Mouse (Mus musculus) stomach, postnatal 0 days (tissue): ENCODE measurements around the gene Acot2. TPM values are rescaled to one million over a fixed set of nuclear protein-coding genes. Genes with fewer than 3 reads are reported as not detected.
A peak's percentile ranks its signal among the peaks of the same experiment; 100 is the strongest.
"Not testable (repeated sequence)": the region's sequence is repeated elsewhere in the genome, so short reads cannot be mapped to it uniquely, and the experiment has no call there.

Source experiments
- ATAC-seq: fragments of 200-750 bp; cut with Nextera tagmentation; 2 replicates; pipeline ENCODE4 v1.8.0; 2017; ENCODE audit not compliant: low FRiP score, low TSS enrichment
- DNase-seq: peaks from one replicate; pipeline ENCODE4 v3.0.0-alpha.2; 2016; ENCODE audit warnings: low spot score
- H3K27ac ChIP-seq: fragments of 300-500 bp; sonication (generic); replicated peaks from 2 replicates; pipeline ENCODE4 v1.5.1; 2014; ENCODE audit warnings: mild to moderate bottlenecking, control low read depth
- H3K27me3 ChIP-seq: fragments of 300-500 bp; sonication (generic); 2 replicates; pipeline ENCODE4 v1.6.1; 2014; ENCODE audit warnings: low read length; ENCODE audit not compliant: control insufficient read depth, insufficient read depth
- H3K36me3 ChIP-seq: fragments of 300-500 bp; sonication (generic); 2 replicates; pipeline ENCODE4 v1.6.1; 2014; ENCODE audit warnings: low read length, mixed read lengths; ENCODE audit not compliant: control insufficient read depth, insufficient read depth
- H3K4me1 ChIP-seq: fragments of 300-500 bp; sonication (generic); replicated peaks from 2 replicates; pipeline ENCODE4 v1.6.1; 2014; ENCODE audit warnings: antibody characterized with exemption; ENCODE audit not compliant: control insufficient read depth, insufficient read depth
- H3K4me2 ChIP-seq: fragments of 300-500 bp; sonication (generic); replicated peaks from 2 replicates; pipeline ENCODE4 v1.6.1; 2014; ENCODE audit warnings: low read depth, mild to moderate bottlenecking, control low read depth, moderate library complexity
- H3K4me3 ChIP-seq: fragments of 300-500 bp; sonication (generic); 2 replicates; pipeline ENCODE4 v1.5.1; 2014; ENCODE audit warnings: low read depth, low read length, control low read depth
- H3K9ac ChIP-seq: fragments of 300-500 bp; sonication (generic); 2 replicates; pipeline ENCODE4 v1.6.1; 2014; ENCODE audit warnings: mild to moderate bottlenecking, low read length, control low read depth, mixed read lengths
- H3K9me3 ChIP-seq: fragments of 300-500 bp; sonication (generic); 2 replicates; pipeline ENCODE4 v1.6.1; 2016; ENCODE audit warnings: low read length; ENCODE audit not compliant: control insufficient read depth
- CTCF ChIP-seq: IDR thresholded peaks from 2 replicates; pipeline ENCODE4 v1.5.1; 2016; ENCODE audit warnings: antibody characterized with exemption, low read depth, mild to moderate bottlenecking, moderate library complexity
- EP300 ChIP-seq: optimal IDR thresholded peaks from 2 replicates; pipeline ENCODE3; 2016; ENCODE audit warnings: antibody characterized with exemption
- WGBS: fragments of 180-500 bp; shearing (Covaris S2); extraction: QIAGEN DNeasy Blood & Tissue Kit; methylation state at CpG from one replicate; pipeline ENCODE4 v1.1.7; 2014; 5-methylcytosine and 5-hydroxymethylcytosine counted together
- polyA plus RNA-seq: library from polyadenylated mRNA; unstranded; fragments of >200 nt; fragmentation: Nextera tagmentation; extraction: Ambion mirVana; gene quantifications from 2 replicates; pipeline ENCODE4 v1.2.1, GENCODE M21; 2015

Acot2 gene
- polyA plus RNA-seq, 1 experiment from 2014 or later = 45.6 TPM

DNA sequence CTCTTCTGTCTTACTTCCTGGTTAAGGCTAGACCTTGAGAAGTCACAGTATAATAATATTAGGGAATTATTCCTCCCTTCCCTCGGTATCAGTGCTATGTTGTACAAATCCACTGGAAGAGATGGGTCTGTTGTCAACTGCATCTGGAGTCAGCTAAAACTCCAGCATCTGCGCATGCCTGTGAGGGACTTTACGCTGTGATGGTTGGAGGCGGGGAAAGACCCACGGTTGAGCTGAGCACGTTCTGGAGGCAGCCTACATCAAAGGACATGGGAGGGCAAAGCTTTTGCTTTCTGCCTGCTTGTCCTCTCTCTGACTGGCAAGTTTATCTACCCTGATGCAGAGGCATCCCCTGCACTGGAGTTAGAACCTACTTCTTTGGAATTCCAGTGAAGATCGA lies 38.2 kb downstream of the Acot2 start:
- Histone ChIP-seq H3K36me3 (no peaks in the 10 kb centered on the region), H3K9me3 (no peaks in the 10 kb centered on the region), H3K4me1 (no peaks in the 10 kb centered on the region), H3K9ac (no peak overlapping the region), H3K4me3 (no peak overlapping the region), H3K27me3 (no peaks in the 10 kb centered on the region), H3K27ac (no peak overlapping the region), H3K4me2 (no peak overlapping the region)
- 83% methylated on average over 7 of the region's 7 CpGs for WGBS
- ATAC-seq (no peak), DNase-seq (no peak)
- TF ChIP-seq EP300 = no peak
- no peak for TF ChIP-seq CTCF

DNA sequence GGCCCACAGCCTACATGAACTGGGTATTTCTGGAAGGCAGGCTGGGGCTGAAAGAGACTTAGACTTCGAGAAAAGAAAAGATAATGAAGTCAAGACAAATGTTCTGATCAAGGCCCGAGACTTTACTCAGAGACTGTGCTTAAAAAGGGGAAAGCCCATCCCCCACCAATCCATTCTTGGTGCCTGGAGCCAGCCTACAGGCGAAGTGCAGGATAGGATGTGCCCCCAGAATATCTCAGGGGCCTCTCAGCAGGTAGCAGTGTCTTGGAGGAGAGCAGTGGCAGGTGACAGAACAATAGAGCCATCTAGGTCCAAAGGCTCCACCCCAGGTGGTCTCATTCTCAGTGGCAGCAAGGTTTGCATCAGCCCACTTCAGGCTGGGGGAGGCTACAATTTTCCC lies 40.7 kb downstream of the Acot2 start:
- not testable (repeated sequence) for H3K4me3 ChIP-seq, H3K27me3 ChIP-seq, H3K4me1 ChIP-seq, ATAC-seq, H3K4me2 ChIP-seq, H3K9me3 ChIP-seq, H3K9ac ChIP-seq, H3K36me3 ChIP-seq, H3K27ac ChIP-seq, DNase-seq
- 62% methylated on average over 3 of the region's 3 CpGs for whole genome bisulfite sequencing

DNA sequence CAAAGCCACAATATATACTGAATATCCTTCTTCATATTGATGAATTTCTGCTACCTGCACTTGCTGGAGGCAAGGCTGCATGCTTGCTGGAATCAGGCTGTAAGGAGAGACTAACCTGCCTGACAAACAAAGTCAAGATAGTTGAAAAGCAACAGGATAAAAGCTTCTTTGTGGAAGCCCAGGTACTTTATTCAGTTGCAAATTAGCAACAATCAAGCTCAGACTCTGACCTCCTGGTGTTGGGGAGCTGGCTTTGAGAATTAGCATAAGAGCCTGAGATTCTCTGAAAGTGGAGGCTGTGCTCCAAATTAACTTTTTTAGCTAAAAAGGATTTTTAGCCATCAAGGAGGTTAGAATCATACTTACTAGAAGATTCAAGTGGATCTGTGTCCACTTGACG lies 41.4 kb downstream of the Acot2 start:
- not testable (repeated sequence) for ATAC-seq

DNA sequence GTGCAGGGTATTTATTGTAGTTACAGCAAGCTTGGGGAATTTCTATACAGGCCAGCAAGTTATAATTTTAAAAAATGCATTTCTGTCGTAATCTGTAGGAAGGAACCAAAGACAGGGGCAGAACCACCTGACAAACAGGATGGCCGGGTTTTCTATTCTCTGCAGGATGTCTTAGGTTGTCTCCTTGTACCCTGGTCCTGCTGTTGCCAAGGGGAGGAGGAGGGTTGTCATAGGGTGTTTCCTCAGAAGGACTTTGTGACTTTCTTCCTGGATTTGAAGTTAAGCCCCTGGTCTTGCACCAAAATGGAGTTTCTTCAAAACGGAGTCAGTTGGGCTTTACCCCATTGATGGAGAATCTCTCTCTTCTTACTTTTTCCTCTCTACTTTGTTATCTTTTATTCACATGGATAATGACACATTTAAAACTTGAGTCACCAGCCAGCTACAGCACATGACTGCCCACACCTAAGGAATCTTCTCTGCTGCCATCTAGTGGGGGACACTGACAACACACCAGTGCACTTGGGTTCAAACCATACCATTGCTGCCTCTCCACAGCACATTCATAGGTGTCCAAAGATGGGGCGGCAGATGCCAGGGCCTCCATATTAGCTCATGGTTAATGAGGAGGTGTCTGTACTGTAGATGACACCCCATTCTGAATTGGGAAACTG lies 43.1 kb downstream of the Acot2 start:
- no peak overlapping the region for H3K4me3 ChIP-seq
- H3K27ac ChIP-seq = no peak overlapping the region
- no peaks in the 10 kb centered on the region for H3K9me3 ChIP-seq
- H3K4me2 ChIP-seq = no peak overlapping the region
- TF ChIP-seq EP300 (no peak), CTCF (peak; percentile 91)
- ATAC-seq = peak; percentile 90
- no peaks in the 10 kb centered on the region for H3K36me3 ChIP-seq
- H3K4me1 ChIP-seq = no peaks in the 10 kb centered on the region
- WGBS = 51% methylated on average over 4 of the region's 4 CpGs
- peak; percentile 80 for DNase-seq
- no peaks in the 10 kb centered on the region for H3K27me3 ChIP-seq
- H3K9ac ChIP-seq = no peak overlapping the region

More for the DNA sequence above, 41.4 kb downstream of the Acot2 start:
- not testable (repeated sequence) for H3K4me1 ChIP-seq, H3K9me3 ChIP-seq, H3K9ac ChIP-seq, DNase-seq, H3K36me3 ChIP-seq, H3K27ac ChIP-seq, H3K27me3 ChIP-seq, H3K4me2 ChIP-seq, H3K4me3 ChIP-seq
- 93% methylated on average over 1 of the region's 1 CpGs for WGBS

DNA sequence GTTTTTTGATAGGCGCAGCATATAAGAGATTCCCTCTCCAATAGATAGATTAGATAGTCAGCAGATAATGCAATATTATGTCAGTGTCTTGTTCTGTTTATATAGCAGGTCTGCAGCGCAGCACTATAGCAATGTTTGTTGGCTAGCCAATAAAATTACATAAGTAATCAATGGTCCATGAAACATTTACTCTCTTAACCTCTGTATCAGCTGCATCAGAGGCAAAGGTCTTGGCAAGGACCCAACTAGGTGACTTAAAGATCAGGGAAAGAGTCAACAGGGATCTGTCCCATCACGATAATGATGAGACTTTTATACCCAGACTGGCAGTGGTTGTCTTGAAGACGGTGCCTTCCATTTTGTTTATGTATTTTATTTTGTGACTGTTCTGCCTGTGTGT lies 45.2 kb downstream of the Acot2 start:
- 77% methylated on average over 4 of the region's 4 CpGs for WGBS
- Histone ChIP-seq H3K27ac (no peak overlapping the region), H3K9me3 (no peaks in the 10 kb centered on the region), H3K4me3 (no peak overlapping the region), H3K4me1 (no peaks in the 10 kb centered on the region), H3K27me3 (no peaks in the 10 kb centered on the region), H3K4me2 (no peak overlapping the region), H3K9ac (no peak overlapping the region), H3K36me3 (no peaks in the 10 kb centered on the region)
- TF ChIP-seq EP300 = no peak
- TF ChIP-seq CTCF = no peak
- DNase-seq = no peak
- no peak for ATAC-seq

DNA sequence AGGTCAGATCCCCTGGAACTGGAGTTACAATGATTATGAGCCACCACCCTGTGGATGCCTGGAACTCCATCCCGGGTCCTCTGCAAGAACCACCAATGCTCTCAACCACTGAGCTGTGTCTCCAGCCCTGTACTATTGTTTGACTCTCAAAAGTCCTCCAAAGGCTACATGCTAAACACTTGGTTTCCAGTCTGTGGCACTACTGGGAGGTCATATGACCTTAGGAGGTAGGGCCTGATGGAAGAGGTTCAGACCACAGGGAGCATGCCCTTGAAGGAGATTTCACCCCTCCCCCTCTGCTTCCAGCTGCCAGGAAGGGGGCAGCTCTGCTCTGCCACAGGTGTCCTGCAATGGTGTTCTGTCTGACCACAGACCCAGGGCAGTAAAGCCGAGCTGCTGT lies 45.6 kb downstream of the Acot2 start:
- H3K4me2 ChIP-seq, H3K4me1 ChIP-seq, ATAC-seq, H3K4me3 ChIP-seq, H3K9me3 ChIP-seq, H3K27me3 ChIP-seq, H3K36me3 ChIP-seq, H3K27ac ChIP-seq, H3K9ac ChIP-seq, DNase-seq: not testable (repeated sequence)
- 79% methylated on average over 2 of the region's 2 CpGs for WGBS
